Mouse (Mus musculus) heart, postnatal 4 days (tissue): ENCODE data around the gene Vamp4. TPM values are rescaled to one million over a fixed set of nuclear protein-coding genes. Genes with fewer than 3 reads are reported as not detected.
A peak's percentile ranks its signal among the peaks of the same experiment; 100 is the strongest.
"Not testable (repeated sequence)": the region's sequence is repeated elsewhere in the genome, so short reads cannot be mapped to it uniquely, and the experiment has no call there.

Experiments
- DNase-seq: peaks from one replicate; pipeline ENCODE4 v3.0.0; 2021
- total RNA-seq, 2 experiments: library from RNA; stranded (reverse); gene quantifications; 2 replicates each; pipeline ENCODE4 v1.2.3; 2021

Vamp4 gene
- total RNA-seq, 2 experiments from 2014 or later = 18.2 to 18.8 TPM

DNA sequence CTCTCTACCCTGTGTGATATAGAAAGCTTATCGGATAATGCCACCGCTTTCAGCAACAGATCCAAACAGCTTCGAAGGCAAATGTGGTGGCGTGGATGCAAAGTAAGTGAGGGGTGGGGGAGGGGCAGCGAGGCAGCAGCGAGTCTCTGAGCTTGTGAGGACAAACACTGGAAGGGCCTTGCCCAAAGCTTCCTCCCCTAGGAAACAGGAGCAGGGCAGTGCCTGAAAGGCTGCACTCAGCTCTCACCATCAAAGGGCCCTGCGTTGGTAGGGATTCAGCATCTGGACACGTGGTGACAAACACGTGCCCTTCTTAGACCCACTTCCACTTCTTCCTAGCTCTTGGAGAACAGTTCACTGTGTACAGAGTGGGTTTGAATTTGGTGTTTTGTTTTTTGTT lies 19.1 kb downstream of the Vamp4 start:
- DNase-seq = no peak

DNA sequence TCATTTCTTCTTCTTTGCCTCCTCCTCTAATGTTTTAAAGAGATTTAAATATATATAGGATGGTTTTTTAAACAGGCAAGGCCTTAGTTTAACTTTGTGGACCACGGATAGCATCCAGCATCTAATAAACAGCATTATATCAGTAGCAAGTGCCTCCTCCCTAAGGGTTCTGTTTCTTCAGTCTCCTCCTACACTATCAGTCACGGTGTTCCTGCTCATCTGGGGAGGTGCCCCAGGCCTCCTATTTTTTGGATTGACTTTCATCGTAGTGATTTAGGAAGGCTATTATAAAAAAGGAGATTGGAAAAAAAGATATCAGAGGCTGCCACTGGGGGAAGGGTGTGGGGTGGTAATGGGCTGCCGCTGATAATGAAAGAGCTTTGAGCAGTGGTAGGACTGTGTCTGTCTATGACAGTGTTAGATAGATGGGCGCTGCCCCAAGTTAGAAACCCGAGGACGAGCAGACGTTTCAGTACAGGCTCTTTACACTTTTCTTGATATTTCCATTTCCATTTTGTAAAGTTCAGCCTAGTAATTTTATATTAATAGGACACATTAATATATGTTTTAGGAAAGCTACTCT lies 20.2 kb downstream of the Vamp4 start:
- no peak for DNase-seq

GRCm38 (mm10) chr1:162597379-162598102 lies 27.2 kb downstream of the Vamp4 start:
- DNase-seq = no peak

DNA sequence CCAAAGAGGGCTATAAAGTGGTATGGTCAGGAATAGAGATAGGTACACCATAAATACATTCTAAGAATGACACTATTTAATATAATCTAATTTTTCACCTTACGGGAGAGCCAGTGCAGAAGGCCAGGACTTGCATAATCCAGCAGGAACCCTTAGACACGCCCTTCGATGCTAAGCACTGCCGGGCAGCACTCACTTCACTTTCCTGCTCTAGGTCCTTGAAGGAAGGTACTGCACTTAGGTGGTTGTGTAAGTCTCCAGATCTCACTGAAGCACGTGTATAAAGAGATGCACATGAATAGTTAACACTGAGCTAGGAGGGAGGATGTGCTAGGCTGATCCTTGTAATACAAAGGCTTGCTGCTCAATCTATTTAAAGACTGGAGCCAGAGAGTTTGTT lies 29.3 kb downstream of the Vamp4 start:
- DNase-seq = no peak

DNA sequence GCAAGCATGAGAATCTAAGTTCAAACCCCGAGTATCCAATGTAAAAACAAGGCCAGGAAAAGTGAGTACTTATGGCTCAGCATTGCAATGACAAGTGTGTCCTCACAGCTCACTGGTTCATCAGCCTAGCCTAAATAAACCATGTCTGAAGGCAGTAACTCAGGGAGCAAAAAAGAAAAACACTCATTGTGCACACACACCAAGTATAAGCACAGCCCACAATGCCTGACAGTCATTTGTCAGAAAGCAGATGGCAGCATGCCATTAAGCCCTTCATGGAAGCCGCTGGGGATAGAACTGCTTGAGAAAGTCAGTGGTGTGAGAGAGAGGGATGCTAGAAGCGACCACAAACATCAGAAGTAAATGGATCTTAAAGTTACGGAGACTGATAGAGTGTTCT lies 31.0 kb downstream of the Vamp4 start:
- DNase-seq = no peak

DNA sequence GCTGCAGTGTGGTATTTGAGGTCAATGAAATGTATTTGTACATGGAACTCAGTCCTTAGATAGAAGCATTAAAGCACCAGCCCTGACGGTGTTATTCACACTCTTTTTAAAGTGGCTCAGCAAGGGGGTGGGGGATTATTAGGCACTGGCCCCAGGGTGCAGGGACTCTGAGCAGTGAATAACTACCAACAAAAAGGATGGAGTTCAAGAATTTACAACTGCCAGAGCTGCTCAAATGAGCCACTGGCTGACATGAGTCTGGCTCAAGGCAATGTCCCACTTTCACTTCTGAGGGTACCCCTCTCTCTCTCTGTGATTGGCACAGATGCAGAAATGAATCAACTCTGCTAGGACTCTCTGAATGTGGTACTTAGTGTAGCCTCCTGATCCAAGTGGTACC lies 37.8 kb downstream of the Vamp4 start:
- DNase-seq = no peak

GRCm38 (mm10) chr1:162609633-162610250 lies 39.4 kb downstream of the Vamp4 start:
- no peak for DNase-seq

DNA sequence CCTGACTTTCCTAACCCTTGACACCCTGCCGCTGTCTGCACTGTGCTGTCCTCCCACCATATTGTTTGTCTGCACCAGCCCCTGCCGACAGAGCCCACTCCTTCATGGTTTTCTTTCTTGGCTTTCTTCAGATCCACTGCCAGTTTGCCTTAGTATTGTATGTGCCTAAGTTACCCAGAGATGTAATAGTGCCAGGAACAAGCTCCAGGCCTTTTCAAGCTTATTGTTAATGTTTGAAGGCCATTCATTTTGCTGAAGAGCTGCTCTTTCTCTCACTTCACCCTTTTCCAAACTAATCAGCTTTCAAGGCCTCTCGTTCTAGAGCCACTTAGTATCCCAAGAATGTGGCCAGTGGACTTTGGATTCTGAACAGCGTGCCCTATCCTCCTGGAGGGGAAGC lies 40.9 kb downstream of the Vamp4 start:
- no peak for DNase-seq

DNA sequence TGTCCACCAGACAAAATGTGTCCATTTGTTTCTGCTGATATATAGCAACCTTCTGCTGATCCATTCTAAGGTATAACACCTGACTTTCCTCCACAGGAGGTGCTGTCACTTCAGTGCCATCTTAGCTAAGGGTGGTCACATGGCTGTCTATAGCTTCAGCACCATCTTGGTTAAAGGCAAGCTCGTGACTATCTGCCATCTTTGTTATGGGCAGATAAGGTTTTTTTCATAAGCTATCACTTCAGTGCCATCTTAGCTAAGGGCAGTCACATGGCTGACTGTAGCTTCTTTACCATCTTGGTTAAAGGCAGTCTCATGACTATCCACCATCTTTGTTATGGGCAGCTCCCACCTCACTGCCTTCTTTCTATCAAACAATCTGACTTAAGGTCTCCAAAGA lies 45.2 kb downstream of the Vamp4 start:
- no peak for DNase-seq

DNA sequence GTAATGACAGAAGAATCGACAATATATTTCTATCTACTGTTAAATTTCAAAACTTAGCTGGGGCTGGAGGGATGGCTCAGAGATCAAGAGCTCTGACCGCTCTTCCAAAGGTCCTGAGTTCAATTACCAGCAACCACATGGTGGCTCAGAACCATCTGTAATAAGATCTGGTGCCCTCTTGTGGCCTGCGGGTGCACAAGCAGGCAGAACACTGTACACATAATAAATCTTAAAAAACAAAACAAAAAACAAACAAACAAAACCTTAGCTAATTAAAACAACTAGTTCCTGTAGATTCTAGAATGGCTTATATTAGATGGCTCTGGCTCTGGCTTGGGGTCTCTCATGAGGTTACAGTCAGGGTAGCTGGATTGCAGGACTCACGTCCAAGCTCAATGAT lies 50.2 kb downstream of the Vamp4 start:
- DNase-seq = no peak

GRCm38 (mm10) chr1:162623895-162624294 lies 53.6 kb downstream of the Vamp4 start:
- DNase-seq = no peak

- DNase-seq = no peak
Observed at GRCm38 (mm10) chr1:162625229-162625628, 54.9 kb downstream of the Vamp4 start.

DNA sequence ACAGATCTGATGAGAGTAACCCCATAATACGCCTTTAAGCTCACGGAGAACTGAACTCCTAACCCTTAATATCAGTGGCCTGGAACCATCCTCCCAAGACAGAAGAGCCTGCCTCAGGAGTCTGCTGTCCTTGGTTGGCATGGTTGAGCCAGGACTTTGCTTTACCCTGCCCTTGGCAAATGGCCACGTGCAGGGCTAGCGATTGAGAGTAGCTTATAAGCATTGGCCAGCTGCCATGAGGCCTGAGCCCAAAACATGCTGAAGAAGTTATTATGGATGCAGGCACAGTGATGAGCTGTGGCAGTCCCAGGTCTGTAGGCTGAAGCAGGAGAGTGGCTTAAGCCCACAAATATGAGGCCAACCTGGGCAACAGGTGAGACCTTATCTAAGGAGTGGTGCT lies 57.5 kb downstream of the Vamp4 start:
- not testable (repeated sequence) for DNase-seq

GRCm38 (mm10) chr1:162628326-162628725 lies 58.0 kb downstream of the Vamp4 start:
- DNase-seq = not testable (repeated sequence)

- not testable (repeated sequence) for DNase-seq
Observed at GRCm38 (mm10) chr1:162635291-162635931, 65.1 kb downstream of the Vamp4 start.

DNA sequence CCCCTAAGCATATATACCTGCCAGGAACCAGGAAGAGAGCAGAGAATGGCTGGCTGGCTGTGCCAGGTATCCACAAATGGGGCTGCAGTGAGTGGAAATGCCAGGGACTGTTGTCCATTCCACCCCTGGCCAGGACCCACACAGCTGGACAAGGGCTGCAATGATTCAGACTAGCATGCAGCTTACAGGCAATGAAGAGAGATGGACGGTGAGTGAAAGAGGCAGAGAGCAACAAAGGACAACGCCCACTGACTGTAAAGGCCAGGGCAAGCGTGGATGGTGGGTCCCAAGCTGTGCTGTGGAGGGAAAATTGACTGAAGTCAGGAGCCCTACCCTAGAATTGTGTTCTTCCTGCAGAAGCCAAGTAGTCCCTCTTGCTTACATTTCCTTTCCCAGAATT lies 66.2 kb downstream of the Vamp4 start:
- no peak for DNase-seq

- DNase-seq = no peak
Observed at GRCm38 (mm10) chr1:162638535-162638934, 68.2 kb downstream of the Vamp4 start.

- no peak for DNase-seq
Observed at GRCm38 (mm10) chr1:162639051-162639750, 68.9 kb downstream of the Vamp4 start, which contains the start of gene Myoc. TSS of gene Myoc (plus strand) at chr1:162639155.

DNA sequence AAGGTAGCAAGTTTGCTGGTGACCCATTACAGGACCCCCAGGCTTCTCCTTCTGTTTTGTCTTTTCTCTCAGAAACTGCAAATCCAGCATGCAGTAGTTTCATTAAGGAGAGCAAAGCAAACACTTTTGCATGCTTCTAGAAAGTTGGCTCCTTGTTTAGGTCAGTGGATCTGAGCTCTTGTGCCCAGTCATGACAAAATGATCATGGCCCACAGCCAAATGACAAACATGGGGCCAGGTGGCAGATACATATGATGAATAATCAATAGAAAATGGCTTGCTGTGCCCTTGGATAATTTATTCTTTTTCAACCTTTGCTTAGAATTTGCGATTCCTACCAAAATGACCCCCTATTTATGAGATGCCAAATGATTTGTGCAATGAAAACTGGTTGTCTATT lies 69.5 kb downstream of the Vamp4 start:
- no peak for DNase-seq

DNA sequence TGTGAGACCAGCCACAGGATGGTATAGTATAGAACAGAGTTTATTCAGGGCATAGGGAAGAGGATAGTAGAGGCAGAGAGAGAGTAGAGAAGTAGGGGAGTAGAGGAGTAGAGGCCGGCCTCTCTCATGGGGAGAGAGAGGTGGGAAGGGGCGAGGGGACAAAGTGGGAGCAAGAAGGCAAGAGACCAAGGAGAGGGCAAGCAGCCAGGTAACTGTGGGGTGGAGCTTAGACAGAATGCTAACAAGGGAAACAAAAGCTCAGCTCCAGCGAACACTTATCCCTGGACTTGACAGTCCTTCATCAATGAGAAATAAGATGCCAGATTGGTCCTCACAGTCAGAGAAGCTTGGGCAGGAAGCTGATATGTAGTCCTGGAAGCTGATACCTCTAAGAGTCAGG lies 72.3 kb downstream of the Vamp4 start:
- DNase-seq = no peak

- peak; percentile 58 for DNase-seq
Observed at GRCm38 (mm10) chr1:162643752-162644151, 73.4 kb downstream of the Vamp4 start.

GRCm38 (mm10) chr1:162646083-162646686 lies 75.9 kb downstream of the Vamp4 start:
- DNase-seq = no peak
